Mouse (Mus musculus): ENCODE measurements around the gene Fbxw10. TPM values are rescaled to one million over a fixed set of nuclear protein-coding genes. Genes with fewer than 3 reads are reported as not detected.

Fbxw10 gene
- polyA plus RNA-seq, 1 experiment: 0.06 TPM

DNA sequence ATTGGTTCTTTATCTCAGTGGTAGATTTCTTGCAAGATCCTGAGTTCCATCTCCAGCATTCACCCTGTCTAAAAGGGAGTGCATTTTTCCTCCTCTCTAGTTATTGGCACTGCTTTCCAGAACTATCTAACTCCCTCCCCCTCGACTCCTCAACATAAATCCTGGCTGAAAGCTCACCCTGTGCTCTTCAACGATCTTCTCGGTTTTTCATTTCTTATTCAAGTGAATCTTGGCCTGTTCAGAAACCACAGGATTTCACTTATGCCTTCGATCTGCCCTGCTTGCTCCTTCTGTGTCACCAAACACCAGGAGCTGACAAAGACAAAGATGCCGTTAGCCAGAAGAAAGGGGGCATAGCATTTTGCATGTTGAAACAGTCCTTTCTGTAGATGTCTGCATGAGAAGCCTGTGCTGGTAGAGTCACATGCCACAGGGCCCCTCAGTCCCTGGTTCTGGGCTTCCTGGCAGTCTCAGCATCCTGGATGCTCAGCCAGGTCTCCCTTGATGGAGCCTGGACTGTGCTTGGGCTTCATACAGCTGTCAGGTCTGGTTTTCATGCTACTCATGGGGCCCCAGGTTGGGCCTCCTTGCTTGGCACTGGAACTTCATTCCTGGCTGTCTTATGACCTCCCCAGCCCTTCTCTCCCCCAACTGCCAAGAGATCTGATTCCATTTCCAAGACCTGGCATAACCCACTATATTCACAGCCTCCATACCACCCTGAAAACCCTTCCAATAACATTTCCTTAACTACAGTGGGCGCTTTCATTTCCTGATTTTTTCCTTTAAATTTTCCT, 73.3 kb downstream of the Fbxw10 start:
- Histone ChIP-seq H3K27ac (ENCODE audit: insufficient read depth, low read depth, low read length) (no peak overlapping the region), H3K4me1 (ENCODE audit: control insufficient read depth, insufficient read depth, insufficient read length, low read length) (peaks cover 5% of the 10 kb centered on the region; the same call in 1 of the 2 replicates), H3K27me3 (ENCODE audit: control insufficient read depth, insufficient read depth, low read length) (no peaks in the 10 kb centered on the region), H3K4me3 (ENCODE audit: low read depth, low read length) (no peak overlapping the region), H3K36me3 (ENCODE audit: control insufficient read depth, insufficient read depth, low read length) (no peaks in the 10 kb centered on the region)
- 75% methylated on average over 6 of the region's 6 CpGs for WGBS
- TF ChIP-seq POLR2A (IDR thresholded peaks at IDR 0.05; ENCODE audit: low read depth, low read length) (no peak), CTCF (IDR thresholded peaks at IDR 0.05; ENCODE audit: extremely low read depth, insufficient read length, insufficient replicate concordance, low read depth, low read length) (no peak)

- H3K36me3 ChIP-seq (ENCODE audit: control insufficient read depth, insufficient read depth, low read length): no peaks in the 10 kb centered on the region
- H3K27me3 ChIP-seq (ENCODE audit: control insufficient read depth, insufficient read depth, low read length): no peaks in the 10 kb centered on the region
- TF ChIP-seq POLR2A (IDR thresholded peaks at IDR 0.05; ENCODE audit: low read depth, low read length) (no peak), CTCF (IDR thresholded peaks at IDR 0.05; ENCODE audit: extremely low read depth, insufficient read length, insufficient replicate concordance, low read depth, low read length) (no peak)
- H3K4me1 ChIP-seq (ENCODE audit: control insufficient read depth, insufficient read depth, insufficient read length, low read length): peaks cover 5% of the 10 kb centered on the region; the same call in 1 of the 2 replicates
- 31% methylated on average over 6 of the region's 6 CpGs for WGBS
- H3K4me3 ChIP-seq (ENCODE audit: low read depth, low read length): no peak overlapping the region
- no peak overlapping the region for H3K27ac ChIP-seq (ENCODE audit: insufficient read depth, low read depth, low read length)
Observed at GRCm38 (mm10) chr11:62920743-62921050, 73.8 kb downstream of the Fbxw10 start.

DNA sequence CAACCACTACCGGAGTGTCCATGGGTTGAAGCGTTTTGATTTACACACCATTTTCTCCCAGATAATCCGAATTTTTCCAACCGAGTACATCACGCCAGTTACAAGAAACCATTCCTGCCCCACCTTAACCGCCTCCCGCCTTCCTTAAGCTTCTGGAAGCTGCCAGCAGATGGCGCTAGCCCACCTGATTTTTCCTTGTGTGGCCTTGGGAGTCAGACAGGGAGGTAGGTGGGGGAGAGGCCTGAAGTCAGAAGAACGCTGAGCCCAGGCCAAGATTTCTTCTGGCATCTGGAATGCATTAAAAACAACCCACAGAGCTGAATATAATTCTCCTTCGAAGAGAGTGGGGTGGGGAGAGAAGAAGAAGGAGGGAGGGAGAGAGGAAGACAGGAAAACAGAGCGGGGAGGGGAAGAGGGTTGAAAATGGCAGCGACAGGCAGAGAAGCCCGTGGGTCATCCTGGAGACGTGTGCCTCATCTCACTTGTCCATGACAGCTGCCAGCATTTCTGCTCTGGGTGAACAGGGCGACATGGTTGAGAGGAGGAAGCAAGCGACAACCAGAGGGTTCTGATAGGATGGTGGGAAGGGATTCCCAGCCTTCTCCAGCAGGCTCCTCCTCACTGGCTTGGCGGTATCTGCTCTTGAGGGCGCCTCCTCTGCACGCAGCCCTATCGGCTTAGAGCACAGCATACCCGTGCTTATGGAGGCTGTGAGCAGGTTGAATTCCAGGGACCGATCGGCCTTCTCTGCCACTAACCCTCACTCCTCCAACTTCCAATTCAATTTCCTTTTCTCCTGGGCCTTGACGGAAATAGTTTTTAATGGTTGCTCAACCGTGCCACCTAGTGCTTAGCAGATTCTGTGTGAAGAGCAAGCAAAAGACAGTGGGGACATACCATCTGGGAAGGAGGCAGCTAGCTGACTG, 74.4 kb downstream of the Fbxw10 start:
- H3K36me3 ChIP-seq (ENCODE audit: control insufficient read depth, insufficient read depth, low read length): no peaks in the 10 kb centered on the region
- peak overlapping the region; percentile 5 for H3K4me3 ChIP-seq (ENCODE audit: low read depth, low read length)
- peak overlapping the region; percentile 38 for H3K27ac ChIP-seq (ENCODE audit: insufficient read depth, low read depth, low read length)
- peaks cover 5% of the 10 kb centered on the region; the same call in 1 of the 2 replicates for H3K4me1 ChIP-seq (ENCODE audit: control insufficient read depth, insufficient read depth, insufficient read length, low read length)
- WGBS: 32% methylated on average over 25 of the region's 25 CpGs
- no peaks in the 10 kb centered on the region for H3K27me3 ChIP-seq (ENCODE audit: control insufficient read depth, insufficient read depth, low read length)
- no peak for TF ChIP-seq POLR2A (IDR thresholded peaks at IDR 0.05; ENCODE audit: low read depth, low read length)
- TF ChIP-seq CTCF (IDR thresholded peaks at IDR 0.05; ENCODE audit: extremely low read depth, insufficient read length, insufficient replicate concordance, low read depth, low read length): peak; percentile 96; the same call in 1 of the 2 replicates

GRCm38 (mm10) chr11:62924091-62924761, 77.4 kb downstream of the Fbxw10 start:
- H3K4me3 ChIP-seq (ENCODE audit: low read depth, low read length): no peak overlapping the region
- peak overlapping the region; percentile 30 for H3K27ac ChIP-seq (ENCODE audit: insufficient read depth, low read depth, low read length)
- TF ChIP-seq CTCF (IDR thresholded peaks at IDR 0.05; ENCODE audit: extremely low read depth, insufficient read length, insufficient replicate concordance, low read depth, low read length) (no peak), POLR2A (IDR thresholded peaks at IDR 0.05; ENCODE audit: low read depth, low read length) (no peak)
- peaks cover 5% of the 10 kb centered on the region; the same call in 1 of the 2 replicates for H3K4me1 ChIP-seq (ENCODE audit: control insufficient read depth, insufficient read depth, insufficient read length, low read length)
- 60% methylated on average over 6 of the region's 6 CpGs for WGBS
- H3K27me3 ChIP-seq (ENCODE audit: control insufficient read depth, insufficient read depth, low read length): no peaks in the 10 kb centered on the region
- no peaks in the 10 kb centered on the region for H3K36me3 ChIP-seq (ENCODE audit: control insufficient read depth, insufficient read depth, low read length)

Other genes starting within 250 kb of the Fbxw10 start
- 40.6 and 109 TPM in 2 replicates for gene Lrrc75a, start 198.5 kb upstream of the Fbxw10 start, polyA plus RNA-seq (2012; rRNA removed)
- 20.0 and 26.4 TPM in 2 replicates for gene Mmgt2, start 198.4 kb upstream of the Fbxw10 start, polyA plus RNA-seq (2012; rRNA removed)
- gene Zfp287, start 115.2 kb upstream of the Fbxw10 start, polyA plus RNA-seq (2012; rRNA removed): 0.28 and 0.39 TPM in 2 replicates
- gene Gm10428, start 94.0 kb upstream of the Fbxw10 start, polyA plus RNA-seq (2012; rRNA removed): not detected in 2 replicates
- gene Zfp286, start 57.6 kb upstream of the Fbxw10 start, polyA plus RNA-seq (2012; rRNA removed): 0.04 and 0.14 TPM in 2 replicates
- gene Trim16, start 26.8 kb upstream of the Fbxw10 start, polyA plus RNA-seq (2012; rRNA removed): 3.8 and 10.9 TPM in 2 replicates
- 3.3 and 5.5 TPM in 2 replicates for gene Tvp23b, start 32.4 kb downstream of the Fbxw10 start, polyA plus RNA-seq (2012; rRNA removed)
- not detected in 2 replicates for gene Cdrt4, start 104.1 kb downstream of the Fbxw10 start, polyA plus RNA-seq (2012; rRNA removed)
- not detected in 2 replicates for gene Tekt3, start 214.6 kb downstream of the Fbxw10 start, polyA plus RNA-seq (2012; rRNA removed)